Mouse (Mus musculus) activated CD4-positive, CD25-positive, alpha-beta regulatory T cell, adult 9 weeks (primary cell): ENCODE results near the gene Phex. TPM values are rescaled to one million over a fixed set of nuclear protein-coding genes. Genes with fewer than 3 reads are reported as not detected.

Source experiments
- polyA plus RNA-seq: library from polyadenylated mRNA; unstranded; fragments of 100-300 nt; shearing (Covaris generic); gene quantifications from one replicate; pipeline ENCODE4 v1.2.1, GENCODE M21; 2017

Gene Phex
- polyA plus RNA-seq, result 0.13 TPM

GRCm38 (mm10) chrX:157415212-157415611, at the start of gene Phex:
Gene Phex (minus strand): TSS chrX:157415312.

Other genes with a start within 250 kb of the Phex start
- gene Sms, start 77.0 kb upstream of the Phex start, polyA plus RNA-seq, result 75.5 TPM
- gene Yy2, start 153.7 kb upstream of the Phex start, polyA plus RNA-seq, result 2.8 TPM
- 18.9 TPM for gene Mbtps2, start 183.4 kb upstream of the Phex start, polyA plus RNA-seq